Mouse (Mus musculus) activated CD4-positive, CD25-positive, alpha-beta regulatory T cell, adult 4 months (primary cell): Measurements from ENCODE around the gene Olfr1031. TPM values are rescaled to one million over a fixed set of nuclear protein-coding genes. Genes with fewer than 3 reads are reported as not detected.
"Not testable (repeated sequence)": the region's sequence is repeated elsewhere in the genome, so short reads cannot be mapped to it uniquely, and the experiment has no call there.

Experiments used
- ATAC-seq: one replicate; pipeline ENCODE4 v1.8.0; 2017
- polyA plus RNA-seq, 2 experiments: library from polyadenylated mRNA; unstranded; fragments of 100-300 nt; shearing (Covaris generic); gene quantifications; one replicate each; pipeline ENCODE4 v1.2.1; 2017

Gene Olfr1031
- not detected for polyA plus RNA-seq

DNA sequence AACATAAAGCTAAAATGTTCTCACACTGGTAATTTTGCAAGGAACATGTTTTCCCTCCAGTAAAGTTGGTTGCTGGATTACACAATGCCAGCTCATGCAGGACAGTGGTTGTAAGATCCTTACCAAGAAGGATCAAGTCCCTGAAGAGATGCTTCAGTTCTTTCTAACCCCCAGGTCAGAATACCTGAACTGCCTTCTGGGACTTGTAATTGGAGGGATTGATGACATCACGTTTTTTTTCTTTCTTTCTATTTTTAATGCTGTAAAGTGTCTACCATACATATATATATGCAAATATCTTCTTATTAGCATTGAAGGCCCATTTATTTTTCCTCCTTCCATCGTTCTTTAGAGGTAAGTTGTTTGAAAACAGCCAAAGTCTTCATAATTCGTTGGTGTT lies at the start of gene Olfr1031:
TSS of gene Olfr1031 (plus strand) at position 301 of the 400 bp plus-strand sequence.
- no peak for ATAC-seq

DNA sequence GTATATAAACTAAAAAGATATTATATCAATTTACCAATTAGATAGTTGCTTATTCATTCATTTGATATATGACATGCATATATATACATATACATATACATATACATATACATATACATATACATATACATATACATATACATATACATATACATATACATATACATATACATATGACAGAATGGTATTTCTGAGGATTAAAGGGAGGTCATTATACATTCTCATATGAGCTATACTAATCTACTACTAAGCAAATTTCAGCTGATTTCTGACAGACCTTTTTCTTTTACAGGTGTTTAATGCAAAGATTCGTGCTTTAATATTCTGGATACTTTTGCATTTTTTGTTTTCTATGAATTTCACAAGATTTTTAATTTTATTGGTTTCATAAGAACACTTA lies 40.0 kb upstream of the Olfr1031 start, which contains the start of gene Olfr1028:
TSS of gene Olfr1028 (plus strand) at position 301 of the 400 bp plus-strand sequence.
- ATAC-seq, result no peak

GRCm38 (mm10) chr2:85973595-85973994 lies 16.5 kb upstream of the Olfr1031 start, which contains the start of gene Olfr1029:
TSS of gene Olfr1029 (plus strand) at chr2:85973895.
- ATAC-seq, result no peak

DNA sequence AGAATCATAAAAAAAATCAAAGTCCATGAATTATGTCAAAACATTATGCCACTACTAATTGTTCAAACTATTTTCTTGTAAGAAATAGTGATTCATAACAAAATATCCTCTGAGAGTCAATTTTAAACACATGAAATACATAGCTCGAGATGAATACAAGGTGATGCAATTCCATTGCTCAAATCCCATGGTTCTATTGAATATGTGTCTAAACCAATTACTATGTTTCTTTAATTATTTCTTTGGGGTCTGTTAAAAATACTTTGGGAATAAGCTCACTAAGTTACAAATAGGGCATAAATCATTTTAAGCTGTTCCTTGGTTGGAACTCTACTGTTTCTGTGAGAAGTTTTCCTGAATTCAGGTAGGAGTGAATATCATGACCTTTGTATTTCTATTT lies 11.1 kb upstream of the Olfr1031 start, which contains the start of gene Olfr1030:
TSS of gene Olfr1030 (plus strand) at position 301 of the 400 bp plus-strand sequence.
- no peak for ATAC-seq

DNA sequence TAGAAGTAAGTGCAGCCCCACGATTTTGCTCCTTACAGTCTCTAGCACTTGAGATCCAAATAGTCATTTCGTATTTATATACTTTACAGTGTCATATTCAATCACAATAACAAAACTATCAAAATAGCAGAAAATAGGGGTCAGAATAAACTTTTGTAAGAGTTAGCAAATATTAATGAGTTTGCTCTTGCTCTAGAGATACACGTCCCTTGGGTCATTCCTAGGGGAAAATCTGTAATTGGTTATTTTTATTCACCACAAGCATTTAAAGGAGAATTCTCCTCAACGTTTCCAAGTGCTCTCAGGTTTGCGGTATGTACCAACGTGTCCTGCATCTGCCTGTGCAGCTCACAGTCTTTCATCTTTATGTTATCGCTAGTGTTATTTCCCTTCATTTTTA lies 15.1 kb downstream of the Olfr1031 start, which contains the start of gene Olfr1032:
TSS of gene Olfr1032 (plus strand) at position 301 of the 400 bp plus-strand sequence.
- ATAC-seq, result no peak

DNA sequence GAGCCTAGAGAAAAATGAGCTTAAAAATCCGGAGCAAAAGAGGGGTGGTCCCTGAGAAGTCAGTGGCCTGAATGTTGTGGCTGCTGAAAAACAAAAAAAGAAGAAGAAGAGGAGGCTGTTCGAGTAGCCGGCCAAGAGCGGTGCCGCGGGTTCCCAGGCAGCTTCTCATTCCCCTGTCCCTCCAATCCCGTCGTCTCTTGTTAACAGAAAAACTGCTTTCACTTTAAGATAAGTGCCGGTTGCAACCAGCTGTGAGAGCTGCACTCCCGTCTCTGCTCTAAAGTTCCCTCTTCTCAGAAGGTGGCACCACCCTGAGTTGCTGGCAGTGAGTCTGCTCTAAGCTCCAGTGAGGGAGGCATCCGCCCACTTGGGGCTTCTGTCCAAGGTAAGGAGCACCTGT lies 30.3 kb downstream of the Olfr1031 start, which contains the start of gene Olfr1033:
TSS of gene Olfr1033 (plus strand) at position 228 of the 400 bp plus-strand sequence.
- not testable (repeated sequence) for ATAC-seq

- not testable (repeated sequence) for ATAC-seq
Observed at GRCm38 (mm10) chr2:86021518-86021917, 31.4 kb downstream of the Olfr1031 start.

Other genes with a start within 250 kb of the Olfr1031 start
- not detected for gene Olfr1012, start 227.5 kb upstream of the Olfr1031 start, polyA plus RNA-seq
- not detected for gene Olfr1013, start 223.2 kb upstream of the Olfr1031 start, polyA plus RNA-seq
- not detected for gene Olfr1014, start 217.6 kb upstream of the Olfr1031 start, polyA plus RNA-seq
- under 1 TPM in 1 of 2 experiments, not detected in 1; 0.13 TPM for gene Olfr1015, start 208.3 kb upstream of the Olfr1031 start, polyA plus RNA-seq
- not detected for gene Olfr1016, start 187.8 kb upstream of the Olfr1031 start, polyA plus RNA-seq
- gene Olfr1018, start 171.8 kb upstream of the Olfr1031 start, polyA plus RNA-seq, result not detected
- gene Olfr1019, start 144.8 kb upstream of the Olfr1031 start, polyA plus RNA-seq, result not detected
- not detected for gene Olfr1020, start 143.3 kb upstream of the Olfr1031 start, polyA plus RNA-seq
- not detected for gene Olfr1022, start 121.7 kb upstream of the Olfr1031 start, polyA plus RNA-seq
- gene Olfr1023, start 104.7 kb upstream of the Olfr1031 start, polyA plus RNA-seq, result not detected
- not detected for gene Olfr1024, start 85.3 kb upstream of the Olfr1031 start, polyA plus RNA-seq
- not detected for gene Olfr1025-ps1, start 75.1 kb upstream of the Olfr1031 start, polyA plus RNA-seq
- gene Olfr1026, start 68.7 kb upstream of the Olfr1031 start, polyA plus RNA-seq, result not detected
- not detected for gene Olfr1028, start 39.9 kb upstream of the Olfr1031 start, polyA plus RNA-seq
- gene Olfr1029, start 16.4 kb upstream of the Olfr1031 start, polyA plus RNA-seq, result not detected
- not detected for gene Olfr1030, start 11.0 kb upstream of the Olfr1031 start, polyA plus RNA-seq
- gene Olfr1032, start 15.2 kb downstream of the Olfr1031 start, polyA plus RNA-seq, result not detected
- 1 to 10 TPM in 1 of 2 experiments, not detected in 1; 1.2 TPM for gene Olfr1033, start 30.3 kb downstream of the Olfr1031 start, polyA plus RNA-seq
- gene Olfr1034, start 55.6 kb downstream of the Olfr1031 start, polyA plus RNA-seq, result not detected
- not detected for gene Olfr1036, start 83.7 kb downstream of the Olfr1031 start, polyA plus RNA-seq
- not detected for gene Olfr1037, start 97.1 kb downstream of the Olfr1031 start, polyA plus RNA-seq
- gene Olfr1039, start 145.6 kb downstream of the Olfr1031 start, polyA plus RNA-seq, result not detected
- gene Olfr1040, start 156.4 kb downstream of the Olfr1031 start, polyA plus RNA-seq, result not detected
- not detected for gene Olfr1042, start 171.5 kb downstream of the Olfr1031 start, polyA plus RNA-seq
- gene Olfr1043, start 177.2 kb downstream of the Olfr1031 start, polyA plus RNA-seq, result not detected
- not detected for gene Olfr1044, start 187.5 kb downstream of the Olfr1031 start, polyA plus RNA-seq
- not detected for gene Olfr52, start 195.4 kb downstream of the Olfr1031 start, polyA plus RNA-seq
- under 1 TPM in 1 of 2 experiments, not detected in 1; 0.44 TPM for gene Olfr1045, start 212.7 kb downstream of the Olfr1031 start, polyA plus RNA-seq
- gene Olfr1046, start 229.0 kb downstream of the Olfr1031 start, polyA plus RNA-seq, result not detected
- not detected for gene Olfr1047, start 241.1 kb downstream of the Olfr1031 start, polyA plus RNA-seq
- not detected for gene Olfr1048, start 250.0 kb downstream of the Olfr1031 start, polyA plus RNA-seq